Mouse (Mus musculus) T-cell, adult 2 months (primary cell): ENCODE results near the gene Phf1.
A peak's percentile ranks its signal among the peaks of the same experiment; 100 is the strongest.

Source experiments
- DNase-seq: peaks from one replicate; pipeline ENCODE4 v3.0.0; 2022; ENCODE audit warnings: low spot score

The Phf1 gene

GRCm38 (mm10) chr17:26981050-26981449, 48.2 kb downstream of the Phf1 start:
- DNase-seq, result peak; percentile 64

- DNase-seq, result no peak
Measured at GRCm38 (mm10) chr17:26983382-26983781, 50.5 kb downstream of the Phf1 start.

- no peak for DNase-seq
Measured at GRCm38 (mm10) chr17:26985503-26986179, 52.8 kb downstream of the Phf1 start.
